Mouse (Mus musculus): Measurements from ENCODE around the gene Cap2. TPM values are rescaled to one million over a fixed set of nuclear protein-coding genes. Genes with fewer than 3 reads are reported as not detected.

The Cap2 gene
- polyA plus RNA-seq, 1 experiment: not detected

GRCm38 (mm10) chr13:46627841-46628240, 126.2 kb downstream of the Cap2 start:
- TF ChIP-seq GATA1 (IDR thresholded peaks at IDR 0.05; ENCODE audit: low read length): no peak

DNA sequence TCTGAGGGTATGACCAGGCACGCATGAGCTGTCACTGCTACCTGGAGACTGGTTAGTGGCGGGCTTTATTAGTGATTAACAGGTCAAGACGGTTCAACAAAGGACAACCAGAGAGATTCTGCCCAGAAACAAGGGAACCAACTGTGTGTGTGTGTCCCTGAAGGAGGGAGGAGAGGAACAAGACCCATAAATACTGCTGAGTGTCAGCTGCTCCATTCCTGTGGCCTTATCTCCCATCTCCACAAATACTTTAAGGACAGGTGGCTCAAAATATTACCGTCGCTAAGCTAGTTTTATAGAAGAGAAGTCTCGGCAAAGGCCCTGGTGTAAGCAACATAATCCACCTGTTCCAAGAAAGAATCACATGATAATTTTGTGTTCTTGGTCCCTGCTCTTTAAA, 127.7 kb downstream of the Cap2 start:
- TF ChIP-seq GATA1 (IDR thresholded peaks at IDR 0.05; ENCODE audit: low read length): no peak

GRCm38 (mm10) chr13:46632796-46633195, 131.1 kb downstream of the Cap2 start:
- no peak for TF ChIP-seq GATA1 (IDR thresholded peaks at IDR 0.05; ENCODE audit: low read length)

DNA sequence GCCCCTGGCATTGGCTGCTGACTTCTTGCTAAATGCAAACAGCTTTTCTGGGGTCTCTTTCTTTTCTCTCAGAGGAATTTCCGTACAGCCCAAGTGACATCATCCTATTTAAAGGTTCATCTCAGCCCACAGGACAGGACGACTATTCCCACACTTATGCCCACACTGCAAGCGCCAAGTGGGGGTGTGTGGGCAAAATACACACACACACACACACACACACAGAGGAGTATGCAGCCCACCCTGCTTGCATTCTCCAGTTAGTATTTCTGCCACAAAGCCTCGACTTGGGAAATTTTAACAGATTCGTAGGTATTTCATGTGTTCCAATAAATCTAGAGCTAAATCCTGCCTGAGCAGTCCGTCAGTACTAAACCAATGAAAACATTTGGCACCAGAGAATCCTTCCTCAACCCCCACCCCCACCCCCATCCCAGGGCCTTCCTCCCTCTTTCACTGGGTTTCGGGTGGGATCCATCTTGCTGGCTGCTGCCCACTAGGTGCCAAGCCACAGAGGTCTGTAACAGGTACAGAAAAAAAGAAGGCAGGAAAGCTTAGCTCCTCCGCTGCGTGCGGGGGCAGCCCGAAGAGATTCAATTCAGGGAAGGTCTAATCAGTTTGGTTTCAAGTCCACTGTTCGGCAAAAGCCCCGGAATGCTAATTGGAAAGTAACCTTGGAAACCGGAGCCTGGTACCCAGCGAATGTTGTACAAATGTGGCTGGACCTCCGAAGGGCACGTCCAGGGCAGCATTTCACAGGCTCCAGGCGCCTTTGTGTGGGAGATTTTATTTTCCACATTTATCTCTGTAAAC, 131.9 kb downstream of the Cap2 start:
- no peak for TF ChIP-seq GATA1 (IDR thresholded peaks at IDR 0.05; ENCODE audit: low read length)

DNA sequence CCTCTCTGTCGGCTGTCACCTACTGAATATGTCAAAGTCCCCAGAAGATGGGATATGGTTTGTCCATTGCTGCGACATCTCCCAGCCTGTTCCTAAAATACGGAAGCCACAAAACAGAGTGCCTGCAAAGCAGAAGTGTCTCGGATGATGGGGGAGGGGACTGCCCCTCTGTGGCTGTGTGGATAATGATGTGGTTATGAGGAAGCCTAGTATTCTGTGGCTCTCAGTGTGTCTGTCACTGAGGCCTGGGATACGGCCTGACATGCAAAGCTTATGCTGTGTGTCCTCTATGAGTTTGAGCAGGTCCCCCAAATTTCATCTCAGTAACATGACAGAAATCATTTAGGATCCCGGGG, 132.5 kb downstream of the Cap2 start:
- no peak for TF ChIP-seq GATA1 (IDR thresholded peaks at IDR 0.05; ENCODE audit: low read length)

GRCm38 (mm10) chr13:46640608-46641468, 139.2 kb downstream of the Cap2 start:
- no peak for TF ChIP-seq GATA1 (IDR thresholded peaks at IDR 0.05; ENCODE audit: low read length)

GRCm38 (mm10) chr13:46642318-46642717, 140.7 kb downstream of the Cap2 start:
- TF ChIP-seq GATA1 (IDR thresholded peaks at IDR 0.05; ENCODE audit: low read length): no peak

GRCm38 (mm10) chr13:46644175-46644574, 142.5 kb downstream of the Cap2 start:
- TF ChIP-seq GATA1 (IDR thresholded peaks at IDR 0.05; ENCODE audit: low read length): no peak

- TF ChIP-seq GATA1 (IDR thresholded peaks at IDR 0.05; ENCODE audit: low read length): no peak
These were observed 143.8 kb downstream of the Cap2 start for GRCm38 (mm10) chr13:46645476-46645875.

DNA sequence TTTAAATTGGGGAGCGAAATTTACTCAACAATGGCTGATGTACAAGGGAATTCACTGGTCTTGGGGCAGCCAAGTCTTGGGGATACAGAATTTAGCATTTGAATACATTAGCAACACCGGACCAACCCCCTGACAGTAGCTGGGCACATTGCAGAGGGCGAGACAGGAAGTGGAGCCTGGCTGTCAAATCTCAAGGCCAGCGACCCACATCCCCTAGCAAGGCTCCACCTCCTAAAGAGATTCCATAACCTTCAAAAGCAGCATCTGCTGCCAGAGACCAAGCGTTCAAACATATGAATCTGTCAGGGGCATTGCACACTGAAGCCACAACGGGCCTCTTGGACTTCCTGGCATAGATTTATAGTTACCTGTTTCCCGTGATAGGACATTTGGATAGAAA, 150.2 kb downstream of the Cap2 start:
- no peak for TF ChIP-seq GATA1 (IDR thresholded peaks at IDR 0.05; ENCODE audit: low read length)

DNA sequence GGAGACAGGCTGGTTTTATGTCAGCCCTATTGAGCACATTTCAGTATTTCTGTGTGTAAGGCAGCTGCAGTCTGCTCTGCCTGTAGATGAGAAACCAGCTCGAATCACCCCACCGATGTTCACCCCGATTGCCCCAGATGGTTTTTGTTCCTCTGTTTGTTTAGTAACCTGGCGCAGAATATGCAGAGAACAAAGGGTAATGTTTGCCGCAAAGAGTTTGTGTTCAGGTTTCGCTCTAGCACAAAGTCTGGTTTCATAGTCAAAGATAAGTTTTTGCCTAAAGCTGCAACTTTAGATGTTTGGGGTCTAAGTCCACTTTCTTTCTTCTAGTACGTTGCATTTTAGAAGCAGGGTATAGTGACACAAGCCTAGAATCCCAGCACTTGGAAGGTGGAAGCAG, 151.0 kb downstream of the Cap2 start:
- TF ChIP-seq GATA1 (IDR thresholded peaks at IDR 0.05; ENCODE audit: low read length): no peak

- TF ChIP-seq GATA1 (IDR thresholded peaks at IDR 0.05; ENCODE audit: low read length): no peak
These were observed 152.0 kb downstream of the Cap2 start for GRCm38 (mm10) chr13:46653671-46654070.

- TF ChIP-seq GATA1 (IDR thresholded peaks at IDR 0.05; ENCODE audit: low read length): no peak
These were observed 152.9 kb downstream of the Cap2 start for GRCm38 (mm10) chr13:46654566-46654965.

DNA sequence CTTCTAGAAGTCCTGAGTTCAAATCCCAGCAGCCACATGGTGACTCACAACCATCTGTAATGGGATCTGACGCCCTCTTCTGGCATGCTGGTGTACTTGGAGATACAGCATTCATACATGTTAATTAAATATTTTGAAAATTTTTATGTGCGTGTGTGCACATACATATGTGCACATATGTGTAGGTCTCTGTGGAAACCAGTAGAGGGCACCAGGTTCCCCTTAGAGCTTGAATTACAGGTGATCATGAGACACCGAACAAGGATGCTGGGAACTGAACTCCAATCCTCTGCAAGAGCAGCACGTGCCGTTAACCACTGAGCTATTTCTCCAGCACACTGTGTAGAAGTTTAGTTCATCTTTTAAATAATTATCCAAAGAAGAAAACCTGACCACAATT, 157.6 kb downstream of the Cap2 start:
- TF ChIP-seq GATA1 (IDR thresholded peaks at IDR 0.05; ENCODE audit: low read length): no peak

- TF ChIP-seq GATA1 (IDR thresholded peaks at IDR 0.05; ENCODE audit: low read length): no peak
These were observed 161.9 kb downstream of the Cap2 start for GRCm38 (mm10) chr13:46663461-46663964.

DNA sequence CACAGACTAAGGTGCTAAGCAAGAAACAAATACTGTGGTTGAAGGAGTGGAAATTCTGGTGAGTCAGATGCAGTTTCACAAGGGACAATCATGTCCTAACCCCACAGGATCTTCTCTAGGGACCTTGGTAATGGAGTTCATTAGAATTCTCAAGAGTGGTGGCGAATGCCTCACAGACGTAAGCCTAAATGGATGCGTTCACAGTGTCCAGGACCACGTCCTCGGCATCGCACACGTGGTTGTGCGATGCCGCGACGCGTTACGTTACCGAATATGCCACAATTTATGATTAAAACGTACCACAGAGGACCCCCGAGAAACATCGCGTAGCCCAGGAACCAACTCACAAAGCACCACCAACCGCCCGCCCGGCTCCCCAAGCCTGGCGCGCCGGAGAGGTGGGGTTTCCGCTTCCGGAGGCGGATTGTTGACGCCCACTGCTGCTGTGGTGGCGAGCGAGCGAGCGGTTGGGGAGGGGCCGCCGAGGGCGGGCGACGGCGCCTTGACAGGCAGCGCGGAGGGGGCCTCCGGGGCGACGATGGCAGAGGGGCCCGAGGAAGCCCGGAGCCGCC, 167.5 kb downstream of the Cap2 start, which contains the start of gene Fam8a1:
Fam8a1 (plus strand) TSS at position 475 of the 572 bp plus-strand sequence.
- TF ChIP-seq GATA1 (IDR thresholded peaks at IDR 0.05; ENCODE audit: low read length): no peak
